Mouse (Mus musculus): Measurements from ENCODE around the gene Trappc13. TPM values are rescaled to one million over a fixed set of nuclear protein-coding genes. Genes with fewer than 3 reads are reported as not detected.

Gene Trappc13
- polyA plus RNA-seq (2014; fragmentation: Illumina TruSeq; extraction: RNeasy Lipid Tissue Mini Kit (QIAGEN cat#74804); ENCODE audit: low read depth, low replicate concordance), result 78.5 TPM

GRCm38 (mm10) chr13:104177796-104178649 lies at the start of gene Trappc13:
Gene Trappc13, minus strand, starts transcription at chr13:104178469.

GRCm38 (mm10) chr13:104178650-104179121 lies 417 bp upstream of the Trappc13 start, which contains the start of gene Trim23:
Gene Trim23, plus strand, starts transcription at chr13:104178797.

GRCm38 (mm10) chr13:104109288-104109815 lies 68.9 kb downstream of the Trappc13 start, which contains the start of the genes Nln and Sgtb:
Gene Nln, minus strand, starts transcription at chr13:104109614.
Gene Sgtb, plus strand, starts transcription at chr13:104109741.

Other genes with a start within 250 kb of the Trappc13 start
- gene Nln, start 68.9 kb downstream of the Trappc13 start, polyA plus RNA-seq (2014; fragmentation: Illumina TruSeq; extraction: RNeasy Lipid Tissue Mini Kit (QIAGEN cat#74804); ENCODE audit: low read depth, low replicate concordance), result 58.9 TPM
- gene Sgtb, start 68.7 kb downstream of the Trappc13 start, polyA plus RNA-seq (2014; fragmentation: Illumina TruSeq; extraction: RNeasy Lipid Tissue Mini Kit (QIAGEN cat#74804); ENCODE audit: low read depth, low replicate concordance), result 3.8 TPM
- gene Trim23, start 328 bp upstream of the Trappc13 start, polyA plus RNA-seq (2014; fragmentation: Illumina TruSeq; extraction: RNeasy Lipid Tissue Mini Kit (QIAGEN cat#74804); ENCODE audit: low read depth, low replicate concordance), result 71.4 TPM
- gene Cenpk, start 50.1 kb upstream of the Trappc13 start, polyA plus RNA-seq (2014; fragmentation: Illumina TruSeq; extraction: RNeasy Lipid Tissue Mini Kit (QIAGEN cat#74804); ENCODE audit: low read depth, low replicate concordance), result 4.4 TPM
- gene Ppwd1, start 50.4 kb upstream of the Trappc13 start, polyA plus RNA-seq (2014; fragmentation: Illumina TruSeq; extraction: RNeasy Lipid Tissue Mini Kit (QIAGEN cat#74804); ENCODE audit: low read depth, low replicate concordance), result 28.7 TPM
- 5.7 TPM for gene Adamts6, start 109.4 kb upstream of the Trappc13 start, polyA plus RNA-seq (2014; fragmentation: Illumina TruSeq; extraction: RNeasy Lipid Tissue Mini Kit (QIAGEN cat#74804); ENCODE audit: low read depth, low replicate concordance)

All from kidney, adult 10 weeks (tissue).